Mouse (Mus musculus) gastrocnemius, adult 8-10 months (tissue): ENCODE data around the gene BC035044. TPM values are rescaled to one million over a fixed set of nuclear protein-coding genes. Genes with fewer than 3 reads are reported as not detected.
A peak's percentile ranks its signal among the peaks of the same experiment; 100 is the strongest.
"Not testable (repeated sequence)": the region's sequence is repeated elsewhere in the genome, so short reads cannot be mapped to it uniquely, and the experiment has no call there.

Experiments
- DNase-seq, 2 experiments: peaks; one replicate each; pipeline ENCODE4 v3.0.0; 2022; ENCODE audit warnings: low spot score in 2 of 2
- microRNA-seq: library from miRNA; unstranded; fragments of <30 nt; microRNA quantifications from one replicate; pipeline ENCODE4 v1.2.0, GENCODE M21; 2022
- total RNA-seq, 4 experiments: library from RNA; stranded (reverse); gene quantifications; 2 replicates each; pipeline ENCODE4 v1.2.4; 2022

The BC035044 gene
- total RNA-seq, 4 experiments from 2014 or later = not detected

- DNase-seq = no peak
Measured at GRCm38 (mm10) chr6:128835571-128835970, 55.4 kb downstream of the BC035044 start.

- DNase-seq = no peak
Measured at GRCm38 (mm10) chr6:128833046-128833445, 57.9 kb downstream of the BC035044 start.

- DNase-seq = no peak
Measured at GRCm38 (mm10) chr6:128829837-128830236, 61.1 kb downstream of the BC035044 start.

- no peak for DNase-seq
Measured at GRCm38 (mm10) chr6:128826781-128827180, 64.1 kb downstream of the BC035044 start.

GRCm38 (mm10) chr6:128826132-128826531, 64.8 kb downstream of the BC035044 start, which contains the start of the genes Gm44511 and Klrb1b:
Gene Gm44511, minus strand, starts transcription at chr6:128826315.
Gene Klrb1b, minus strand, starts transcription at chr6:128826331.
- DNase-seq = no peak

GRCm38 (mm10) chr6:128818083-128818802, 72.7 kb downstream of the BC035044 start:
- no peak for DNase-seq

GRCm38 (mm10) chr6:128808532-128808931, 82.4 kb downstream of the BC035044 start:
- DNase-seq = no peak

GRCm38 (mm10) chr6:128807021-128807420, 83.9 kb downstream of the BC035044 start:
- no peak for DNase-seq

GRCm38 (mm10) chr6:128804823-128805640, 85.9 kb downstream of the BC035044 start:
- peak in 1 of 2 experiments; percentile 27 for DNase-seq

GRCm38 (mm10) chr6:128802999-128803857, 87.7 kb downstream of the BC035044 start:
- DNase-seq = peak; percentile 90 to 92

GRCm38 (mm10) chr6:128802557-128802956, 88.4 kb downstream of the BC035044 start:
- no peak for DNase-seq

- DNase-seq = not testable (repeated sequence)
Measured at GRCm38 (mm10) chr6:128800696-128801095, 90.2 kb downstream of the BC035044 start.

- no peak for DNase-seq
Measured at GRCm38 (mm10) chr6:128799896-128800270, 91.0 kb downstream of the BC035044 start.

GRCm38 (mm10) chr6:128799144-128799895, 91.6 kb downstream of the BC035044 start:
- peak; percentile 72 to 74 for DNase-seq

Small RNA genes within 50 kb of the gene (microRNA-seq; reads per million reads assigned to microRNA genes)
- gene Gm27336 = not detected

Other genes starting within 250 kb of the BC035044 start
- not detected for gene Clec2h, start 228.7 kb downstream of the BC035044 start, total RNA-seq
- gene Klrb1, start 168.1 kb downstream of the BC035044 start, total RNA-seq = not detected
- gene Klrb1c, start 101.9 kb downstream of the BC035044 start, total RNA-seq = not detected
- gene Gm44511, start 64.8 kb downstream of the BC035044 start, total RNA-seq = under 1 TPM in 1 of 4 experiments, not detected in 3; 0.61 TPM
- not detected for gene Klrb1b, start 64.8 kb downstream of the BC035044 start, total RNA-seq
- gene Clec2i, start 3.5 kb downstream of the BC035044 start, total RNA-seq = not detected
- gene Clec2g, start 43.3 kb upstream of the BC035044 start, total RNA-seq = 1 to 10 TPM; 2.5 to 7.3 (median 6.0) TPM
- not detected for gene Klrb1f, start 154.8 kb upstream of the BC035044 start, total RNA-seq
- under 1 TPM; 0.29 to 0.75 (median 0.37) TPM for gene Clec2e, start 209.8 kb upstream of the BC035044 start, total RNA-seq